Mouse (Mus musculus): ENCODE results near the gene Tprg. TPM values are rescaled to one million over a fixed set of nuclear protein-coding genes. Genes with fewer than 3 reads are reported as not detected.

Tprg gene
- not detected for total RNA-seq (2021)

DNA sequence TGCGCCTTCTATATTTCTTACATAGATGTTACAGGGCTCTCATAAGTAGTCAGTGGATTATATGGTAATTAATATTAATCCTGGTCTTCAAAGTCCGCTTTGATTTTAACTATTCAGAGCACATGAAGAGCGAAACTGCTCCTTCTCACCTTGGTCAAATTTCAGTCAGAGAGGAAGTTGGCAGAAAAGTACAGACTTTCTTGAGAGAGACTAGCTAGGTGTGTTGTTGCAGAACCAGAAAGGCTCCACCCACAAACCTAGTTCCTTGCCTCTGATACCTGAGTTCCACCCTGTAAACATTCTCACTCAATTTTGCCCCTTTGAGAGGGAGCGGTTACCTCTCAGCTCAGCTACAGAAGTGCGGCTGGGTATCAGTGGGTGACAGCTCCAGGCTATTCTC lies at the start of gene Tprg:
TSS of gene Tprg (plus strand) at position 301 of the 400 bp plus-strand sequence.
- intact Hi-C loops (cut with DNase I), result no loop called here
- DNase-seq, result no peak

DNA sequence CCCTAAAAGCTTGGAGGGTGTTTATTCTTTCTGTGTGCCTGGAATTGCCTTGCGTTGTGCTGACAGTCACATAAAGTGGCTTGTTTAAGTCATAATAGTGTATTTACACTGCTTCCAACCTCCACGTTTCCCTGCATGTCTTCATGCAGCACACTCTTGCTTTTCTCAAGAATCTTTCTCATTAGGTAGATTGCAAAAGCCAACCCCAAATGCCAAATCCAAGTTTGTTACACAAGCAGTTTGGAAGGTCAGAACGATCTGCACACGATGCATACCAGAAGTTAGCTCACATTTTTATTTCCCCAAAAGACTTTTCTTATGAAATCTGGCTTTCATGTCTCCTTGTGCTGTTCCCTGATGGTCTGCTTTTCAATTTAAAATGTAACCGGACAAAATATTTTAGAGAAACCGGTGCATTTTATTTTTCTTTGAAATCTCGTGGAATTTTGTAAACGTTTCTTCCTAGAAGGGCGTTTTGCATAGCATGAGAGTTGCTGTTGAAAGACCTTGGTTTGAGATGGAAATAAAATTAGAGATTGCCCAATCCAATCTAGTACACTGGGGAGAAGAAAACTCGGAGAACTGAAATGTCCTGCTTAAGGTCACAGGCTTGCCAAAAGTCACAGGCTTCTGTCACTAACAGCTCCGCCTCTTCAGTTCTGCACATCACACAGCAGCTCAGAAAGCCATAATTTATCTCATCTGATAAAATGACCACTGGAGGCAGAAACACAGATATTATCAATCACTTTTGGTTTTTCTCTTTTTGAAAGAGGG lies 48.2 kb upstream of the Tprg start:
- no peak for DNase-seq
- intact Hi-C loops (cut with DNase I), result no loop called here

DNA sequence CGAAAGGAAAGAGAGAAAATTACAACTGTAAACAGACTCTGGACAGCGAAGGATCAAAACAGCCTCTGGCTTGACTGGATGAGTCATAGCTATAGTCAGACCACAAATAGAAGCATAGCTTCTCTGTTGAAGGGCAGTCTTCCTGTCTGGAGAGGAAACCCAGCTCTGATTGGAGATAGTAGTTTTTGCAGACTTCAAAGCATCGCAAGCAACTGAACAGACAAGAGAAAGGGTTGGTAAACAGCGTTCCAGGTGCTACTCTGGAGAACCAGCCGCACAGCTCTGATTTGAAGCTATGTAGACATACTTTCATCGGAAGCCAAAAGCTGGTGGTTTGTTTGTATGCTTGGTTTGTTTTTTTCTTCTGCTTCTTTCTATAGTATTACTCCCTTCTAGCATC lies 37.7 kb upstream of the Tprg start:
- intact Hi-C loops (cut with DNase I), result no loop called here
- DNase-seq, result no peak

DNA sequence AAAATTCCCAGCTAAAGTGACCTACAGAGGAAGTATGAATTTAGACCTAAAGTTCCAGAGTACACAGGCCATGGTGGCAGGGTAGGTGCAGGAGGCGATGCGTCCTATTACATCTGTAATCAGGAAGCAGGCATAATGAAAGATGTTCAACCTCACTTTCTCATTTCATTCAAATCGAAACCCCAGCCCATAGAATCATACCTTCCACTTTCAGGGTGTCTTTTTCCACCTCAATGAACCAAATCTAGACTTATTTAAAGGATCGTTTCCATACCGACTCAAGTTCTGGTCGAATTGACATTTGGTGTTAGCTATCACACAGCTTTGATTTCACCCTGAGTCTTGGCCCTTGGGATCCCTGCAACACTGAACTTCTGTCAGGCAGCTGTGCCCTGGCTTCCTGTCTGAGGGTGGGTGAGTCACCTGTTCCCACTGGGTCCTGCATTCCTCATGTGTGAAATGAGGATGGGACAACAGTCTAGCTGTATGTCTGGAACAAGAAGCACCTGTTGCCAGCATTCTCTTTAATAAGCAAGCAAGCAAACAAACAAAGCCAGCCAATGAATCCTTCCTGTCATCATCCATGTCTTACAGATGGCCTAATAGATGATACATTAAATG lies 36.4 kb upstream of the Tprg start:
- no peak for DNase-seq
- intact Hi-C loops (cut with DNase I), result no loop called here

DNA sequence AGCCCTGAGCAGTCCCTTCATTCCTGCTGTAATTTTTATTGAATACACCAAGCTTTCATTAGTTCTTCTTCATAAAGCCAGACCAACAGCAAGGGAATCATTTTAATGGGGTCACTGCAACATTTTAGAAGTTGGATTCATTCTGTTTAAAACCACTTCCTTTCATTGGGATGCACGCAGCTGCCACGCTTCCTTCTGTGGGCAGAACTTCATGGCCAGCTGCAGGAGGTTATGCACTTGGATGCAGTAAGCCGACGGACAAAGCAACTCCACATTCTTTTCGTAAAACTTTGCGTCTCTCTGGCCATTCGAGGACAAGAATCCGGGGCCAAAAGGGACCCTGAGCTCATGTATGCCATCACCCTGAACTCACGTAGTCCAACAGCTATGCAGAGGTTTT lies 35.5 kb upstream of the Tprg start:
- DNase-seq, result no peak
- intact Hi-C loops (cut with DNase I), result no loop called here

DNA sequence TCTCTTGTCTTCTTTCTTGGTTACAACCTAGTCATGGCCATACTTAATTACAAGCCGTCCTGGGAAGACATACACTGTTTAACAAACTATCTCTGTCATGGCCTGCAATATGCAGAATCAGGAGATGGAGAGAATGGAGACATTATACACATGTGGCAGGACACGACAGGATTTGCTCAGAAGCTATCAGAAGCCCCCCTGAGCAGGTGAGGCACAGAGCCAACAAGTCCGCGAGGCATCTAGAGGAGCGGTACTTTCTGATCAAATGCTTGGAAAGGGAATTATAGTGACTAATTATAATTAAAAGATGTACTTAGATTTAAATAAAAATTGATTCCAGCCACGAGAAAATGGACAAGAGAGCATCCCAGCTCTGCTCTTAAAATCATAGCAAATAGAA lies 32.0 kb upstream of the Tprg start:
- intact Hi-C loops (cut with DNase I), result no loop called here

DNA sequence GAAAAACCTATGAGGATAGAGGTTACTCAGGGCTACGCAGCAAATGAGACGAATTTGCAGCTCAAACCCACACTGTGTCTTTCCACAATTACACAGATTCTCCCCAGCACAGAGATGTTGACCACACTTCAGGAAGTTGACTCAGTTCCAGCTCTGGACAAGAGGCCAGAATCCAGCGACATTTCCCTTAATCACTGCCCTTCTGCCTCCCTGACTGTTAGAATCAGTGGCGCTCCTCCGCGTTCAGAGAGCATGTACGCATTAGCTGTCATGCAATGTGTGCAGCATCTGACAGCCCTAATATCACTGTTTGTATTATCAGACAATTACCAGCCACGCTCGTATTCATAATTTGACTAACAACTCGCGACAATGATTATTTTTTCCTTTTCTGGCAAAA lies 31.4 kb upstream of the Tprg start:
- intact Hi-C loops (cut with DNase I), result no loop called here
- peak; percentile 46 for DNase-seq

More for the DNA sequence above, 32.0 kb upstream of the Tprg start:
- no peak for DNase-seq

DNA sequence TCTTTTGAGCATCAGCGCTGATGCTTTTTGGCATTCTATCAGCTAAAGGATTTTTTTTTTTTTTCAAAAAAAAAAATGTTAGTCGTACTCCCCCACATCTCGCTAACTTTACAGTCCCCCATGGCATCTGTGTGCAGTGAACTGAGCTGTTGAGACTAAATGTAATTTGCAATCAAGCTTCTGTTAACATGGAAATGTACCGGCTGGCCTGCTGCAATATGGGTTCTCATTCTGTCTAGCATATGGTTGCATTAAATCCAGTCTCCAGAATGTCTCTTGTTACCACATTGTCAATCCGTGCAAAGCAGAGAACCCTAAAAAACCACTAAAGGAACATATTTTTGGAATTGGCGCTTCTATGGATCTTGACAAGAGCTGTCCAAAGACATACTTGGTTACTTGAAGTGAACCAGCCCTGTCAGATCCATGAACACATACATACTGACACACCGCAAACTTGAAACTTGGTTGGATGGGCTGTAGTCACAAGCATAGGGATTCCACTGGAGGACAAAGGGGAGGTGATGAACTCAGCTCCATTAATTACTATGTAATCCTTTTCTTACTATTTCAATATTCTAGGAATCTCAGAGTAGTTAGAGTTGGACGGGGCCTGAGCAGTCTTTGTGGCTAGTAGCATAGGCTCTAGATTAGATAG lies 30.9 kb upstream of the Tprg start:
- no peak for DNase-seq
- intact Hi-C loops (cut with DNase I), result no loop called here

DNA sequence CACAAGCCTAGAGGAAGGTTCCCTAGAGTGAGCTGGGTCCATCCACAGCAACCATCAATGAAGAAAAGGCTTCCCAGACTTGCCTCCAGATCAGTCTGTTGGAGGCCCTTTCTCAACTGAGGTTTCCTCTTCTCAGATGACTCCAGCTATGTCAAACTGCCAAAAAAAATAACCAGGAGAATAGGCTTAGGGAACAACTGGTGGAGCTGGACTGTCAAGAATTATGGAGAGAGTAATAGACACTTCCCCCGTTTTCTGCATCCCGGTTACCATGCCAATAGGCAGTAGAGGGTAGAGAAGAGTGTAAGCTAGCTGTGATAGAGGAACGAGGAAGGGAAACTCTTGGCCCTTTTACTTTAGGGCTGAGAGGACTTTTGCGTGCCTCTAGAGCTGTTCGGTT lies 24.3 kb upstream of the Tprg start:
- DNase-seq, result peak in 1 of 2 experiments; percentile 20
- intact Hi-C loops (cut with DNase I), result loop anchor here (5.0 to 10.0 kb wide), 4 partner anchors 318 to 1300 kb away; no protein-coding TSS in a partner anchor

DNA sequence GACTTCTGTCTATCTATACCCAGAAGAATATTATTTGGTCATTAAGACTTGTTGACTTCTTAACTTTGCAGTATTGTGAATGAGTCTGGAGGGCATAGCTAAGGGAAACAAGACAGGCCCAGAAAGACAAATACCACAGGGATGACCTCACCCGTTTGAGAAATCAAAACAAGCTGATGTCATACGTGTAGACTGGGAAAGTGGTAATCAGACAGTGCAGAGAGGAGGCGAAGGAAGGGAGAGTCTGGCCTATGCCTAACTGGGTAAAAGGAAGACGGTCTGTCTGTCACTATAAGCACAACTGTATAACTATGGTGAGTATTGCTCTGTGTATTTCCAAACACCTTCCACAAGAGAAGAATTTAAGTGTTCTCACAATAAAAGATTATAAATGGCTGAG lies 23.7 kb upstream of the Tprg start:
- DNase-seq, result peak; percentile 6 to 21
- intact Hi-C loops (cut with DNase I), result loop anchor here (1.0 to 10.0 kb wide), 5 partner anchors 318 to 1301 kb away; no protein-coding TSS in a partner anchor

DNA sequence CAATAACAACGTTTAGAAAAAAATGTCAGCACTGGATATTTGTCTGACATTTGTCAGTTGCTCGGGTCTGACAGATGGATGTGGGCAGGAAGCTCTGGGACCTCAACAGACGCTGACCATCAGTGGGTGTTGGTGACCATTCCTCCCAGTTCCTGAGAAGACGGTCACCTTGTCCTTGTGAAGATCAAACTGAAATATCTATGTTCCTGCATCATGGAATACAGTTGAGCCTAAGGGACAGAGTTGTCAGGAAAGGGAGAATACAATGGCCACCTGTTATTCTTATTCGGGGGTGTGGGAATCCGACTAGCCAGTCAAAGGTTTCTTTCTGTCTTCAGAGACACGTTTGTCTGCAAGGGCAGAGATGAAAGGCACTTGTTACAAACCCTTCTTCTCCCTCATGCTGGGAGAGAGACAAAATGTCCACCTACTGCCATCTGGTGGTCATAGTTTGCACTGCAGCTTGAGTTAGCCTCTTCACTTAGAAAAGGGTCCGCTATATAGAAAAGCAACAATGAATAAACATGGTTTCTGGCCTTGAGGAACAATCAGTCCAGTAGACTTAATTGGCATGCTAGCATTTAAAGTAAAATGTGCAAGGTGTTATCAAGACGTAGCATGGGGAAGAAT lies 23.0 kb upstream of the Tprg start:
- intact Hi-C loops (cut with DNase I), result loop anchor here (1.0 to 10.0 kb wide), 6 partner anchors 197 to 1301 kb away; no protein-coding TSS in a partner anchor

DNA sequence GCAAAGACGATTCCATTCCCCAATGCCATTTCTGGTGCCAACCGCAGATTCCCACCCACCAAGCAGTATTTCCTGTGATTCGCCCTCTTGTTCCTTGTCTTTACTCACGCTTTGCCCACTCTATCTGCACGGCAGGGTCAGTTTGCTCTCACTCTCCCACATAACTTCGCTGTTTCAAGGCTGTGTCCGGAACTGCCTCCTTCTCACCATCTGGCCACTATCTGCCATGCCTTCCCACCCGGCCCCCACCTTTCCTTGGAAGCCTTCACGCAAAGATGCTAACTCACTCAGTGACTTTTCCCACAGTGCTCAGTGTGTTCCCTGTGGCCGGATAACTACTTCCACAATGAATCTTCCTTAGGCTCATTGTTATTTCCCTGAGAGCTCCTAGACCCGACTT lies 21.4 kb upstream of the Tprg start:
- no peak for DNase-seq
- intact Hi-C loops (cut with DNase I), result loop anchor here (2.0 to 10.0 kb wide), 4 partner anchors 198 to 910 kb away; no protein-coding TSS in a partner anchor

More for the DNA sequence above, 23.0 kb upstream of the Tprg start:
- peak; percentile 84 to 91 for DNase-seq

DNA sequence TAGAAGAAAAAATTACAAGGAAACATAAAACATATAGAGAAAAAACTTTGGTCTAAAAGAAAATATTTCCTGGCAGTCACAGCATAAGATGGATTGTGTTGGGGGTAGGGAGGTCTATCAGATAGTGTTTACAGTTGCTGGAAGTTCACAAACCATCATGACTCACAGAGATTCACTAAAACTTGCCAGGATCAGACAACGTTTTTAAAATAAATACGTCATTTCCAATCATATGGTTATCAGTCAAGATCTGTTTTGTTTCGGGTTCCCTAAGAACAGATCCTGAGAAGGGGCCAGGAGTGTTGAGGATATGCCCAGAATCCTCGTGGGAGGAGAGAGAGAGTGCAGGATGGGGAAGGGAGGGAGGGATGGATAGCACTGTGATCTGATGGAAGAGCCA lies 18.3 kb upstream of the Tprg start:
- intact Hi-C loops (cut with DNase I), result loop anchor here (10.0 kb wide), 3 partner anchors 323 to 913 kb away; no protein-coding TSS in a partner anchor
- DNase-seq, result no peak

DNA sequence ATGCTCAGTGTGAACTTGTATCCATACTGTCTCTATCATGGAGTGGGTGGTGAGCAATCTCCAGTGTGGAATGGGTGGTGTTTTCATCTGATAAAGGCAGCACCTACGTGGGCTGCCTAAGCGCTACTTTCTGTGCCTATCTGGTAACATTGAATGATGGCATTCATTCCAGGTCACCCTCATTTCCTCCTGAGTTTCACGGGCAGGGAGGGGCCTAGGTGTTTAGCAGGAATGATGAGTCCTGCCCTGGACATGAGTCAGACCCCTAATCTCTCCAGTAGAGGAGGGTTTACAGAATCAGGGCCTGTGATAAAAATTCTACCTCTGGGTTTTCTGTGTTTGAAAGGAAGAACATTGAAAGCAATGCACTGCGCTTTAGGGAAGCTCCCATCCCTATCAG lies 4.1 kb upstream of the Tprg start:
- DNase-seq, result no peak
- intact Hi-C loops (cut with DNase I), result no loop called here

DNA sequence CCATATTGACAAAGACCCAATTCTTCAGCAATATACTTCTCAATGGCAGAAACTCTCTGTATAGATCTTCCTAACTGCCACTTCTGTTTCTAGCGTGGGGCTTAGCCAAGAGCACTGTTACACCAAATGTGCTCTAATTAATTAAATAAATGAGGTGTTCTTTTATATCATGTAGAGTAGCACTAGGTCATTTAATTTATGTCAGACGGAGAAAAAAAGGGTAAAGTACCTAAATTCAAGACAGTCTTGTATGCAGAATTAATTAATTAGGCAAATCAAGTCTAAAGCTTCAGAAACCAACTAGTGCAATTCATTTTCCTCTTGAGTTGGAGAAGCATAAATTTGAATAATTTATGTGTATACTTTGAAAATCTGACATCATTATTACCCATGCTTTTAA lies 7.1 kb downstream of the Tprg start:
- DNase-seq, result no peak
- intact Hi-C loops (cut with DNase I), result no loop called here

DNA sequence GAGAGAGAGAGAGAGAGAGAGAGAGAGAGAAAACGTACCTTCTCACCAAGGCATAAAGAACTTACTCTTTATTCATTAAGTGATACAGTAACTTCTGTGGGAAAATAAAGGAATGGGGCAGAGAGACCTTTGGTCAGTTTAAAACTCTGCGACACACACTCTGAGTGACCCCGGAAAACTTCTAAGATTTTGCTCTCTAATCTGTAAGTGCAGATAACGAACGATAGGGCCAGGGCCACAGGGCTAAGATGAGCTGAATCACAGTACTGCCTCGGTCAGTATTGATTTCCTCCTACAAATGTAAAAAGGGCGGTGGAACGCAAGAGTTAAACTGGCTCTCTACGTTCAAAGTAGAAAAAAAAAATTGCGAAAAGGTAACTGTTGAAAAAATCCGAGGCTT lies 8.9 kb downstream of the Tprg start:
- intact Hi-C loops (cut with DNase I), result no loop called here

DNA sequence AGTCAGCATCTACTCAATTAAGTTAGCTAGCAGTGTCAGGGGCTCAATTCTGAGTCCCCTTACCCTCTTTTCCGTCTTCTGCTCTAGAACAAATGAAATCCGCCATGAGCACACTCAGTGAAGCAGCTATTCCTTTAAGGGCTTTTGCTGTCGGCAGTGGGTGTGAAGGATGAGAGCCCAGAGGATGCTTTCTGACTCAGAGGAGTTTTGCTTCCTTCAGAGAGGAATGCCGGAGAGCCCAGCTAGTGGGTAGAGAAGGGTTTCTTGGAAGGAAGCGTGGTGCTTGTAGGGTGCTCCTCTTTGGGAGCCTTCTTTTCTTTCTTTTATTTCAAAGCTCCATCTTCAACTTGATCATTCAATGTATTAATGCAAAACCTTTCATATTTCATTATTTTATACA lies 10.1 kb downstream of the Tprg start:
- DNase-seq, result no peak
- intact Hi-C loops (cut with DNase I), result no loop called here

More for the DNA sequence above, 8.9 kb downstream of the Tprg start:
- no peak for DNase-seq

DNA sequence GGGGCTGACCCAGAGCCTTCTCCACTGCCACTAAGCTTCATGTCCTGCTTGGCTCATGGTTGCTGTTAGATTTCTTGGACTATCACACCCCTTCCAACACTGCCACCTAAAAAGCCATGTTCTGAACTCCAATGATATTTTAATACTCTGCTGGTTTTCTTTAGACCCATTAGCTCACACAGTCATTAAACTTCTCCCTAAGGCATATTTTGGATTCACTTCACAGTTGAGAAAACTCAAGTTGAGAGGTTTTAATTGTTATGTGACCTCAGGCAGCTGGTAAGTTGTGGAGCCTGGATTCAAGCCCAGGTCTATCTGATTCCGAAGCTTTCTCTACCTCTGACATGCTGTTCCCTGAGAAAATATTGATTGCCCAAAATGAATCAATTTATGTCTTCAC lies 11.6 kb downstream of the Tprg start:
- intact Hi-C loops (cut with DNase I), result no loop called here
- DNase-seq, result no peak

DNA sequence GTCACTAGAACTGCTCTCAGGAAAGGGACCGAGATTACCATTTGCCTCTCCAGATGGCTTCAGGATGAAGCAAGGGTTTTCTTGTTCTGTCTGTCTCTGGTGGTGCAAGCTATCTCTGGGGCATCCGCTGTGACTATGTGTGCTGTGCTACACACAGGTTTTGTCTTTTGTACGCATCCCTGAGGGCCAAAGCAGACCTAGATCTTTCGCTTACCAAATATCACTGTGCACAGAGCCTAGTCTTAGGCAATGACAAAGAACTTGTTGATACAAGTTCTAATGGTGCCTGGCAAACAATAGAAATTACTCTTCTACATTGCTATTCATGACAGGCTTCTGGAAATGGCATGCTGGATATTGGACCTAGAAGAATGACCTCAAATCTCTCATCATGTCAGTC lies 16.0 kb downstream of the Tprg start:
- intact Hi-C loops (cut with DNase I), result no loop called here
- DNase-seq, result no peak

DNA sequence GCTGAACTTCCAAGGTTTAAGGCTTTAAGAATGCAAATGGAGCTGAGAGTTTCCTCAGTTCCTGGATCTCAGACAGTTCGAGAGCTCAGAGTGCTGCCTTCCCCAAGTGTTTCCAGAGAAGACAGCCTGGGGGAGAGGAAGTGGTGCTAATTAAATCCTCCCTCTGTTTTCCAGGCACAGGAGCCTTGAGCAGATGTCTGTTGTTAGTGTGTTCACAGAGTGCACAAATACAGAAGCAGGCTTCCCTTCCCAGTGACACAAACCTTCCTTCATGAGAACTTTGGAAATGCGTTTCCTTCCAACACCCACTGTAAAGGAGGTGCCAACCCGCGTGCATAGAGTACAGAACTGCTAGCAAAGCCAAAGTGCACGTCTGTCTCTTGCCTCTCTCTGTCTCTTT lies 27.4 kb downstream of the Tprg start:
- no peak for DNase-seq
- intact Hi-C loops (cut with DNase I), result no loop called here

DNA sequence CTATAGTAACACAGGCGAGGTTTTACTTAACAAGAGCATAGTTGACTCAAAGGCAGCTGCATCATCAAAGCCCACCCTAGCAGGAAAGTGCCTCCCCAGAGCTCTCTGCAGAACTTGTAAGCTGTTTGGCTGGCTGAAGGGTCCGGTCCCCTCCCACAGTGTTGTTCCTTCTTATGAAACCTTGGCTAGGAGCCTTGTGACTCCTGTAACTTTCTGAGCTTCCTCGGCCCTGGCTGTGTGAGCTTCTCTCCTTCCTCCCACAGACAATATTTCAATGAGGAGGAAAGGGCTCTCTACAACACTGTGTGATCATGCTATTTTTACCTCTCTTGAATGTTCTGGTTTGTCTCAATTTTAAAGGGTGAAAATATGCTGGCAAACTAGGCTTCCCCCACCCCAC lies 28.5 kb downstream of the Tprg start:
- DNase-seq, result no peak
- intact Hi-C loops (cut with DNase I), result no loop called here

Data from heart, postnatal 36 days (tissue).